Mouse (Mus musculus) neural tube, embryonic 15.5 days (tissue): ENCODE measurements around the gene Adssl1. TPM values are rescaled to one million over a fixed set of nuclear protein-coding genes. Genes with fewer than 3 reads are reported as not detected.
A peak's percentile ranks its signal among the peaks of the same experiment; 100 is the strongest.

Experiments
- ATAC-seq: fragments of 200-750 bp; cut with Nextera tagmentation; 2 replicates; pipeline ENCODE4 v1.8.0; 2017; ENCODE audit warnings: mild to moderate bottlenecking, moderate TSS enrichment, moderate library complexity; ENCODE audit not compliant: low FRiP score
- H3K27ac ChIP-seq: fragments of 300-500 bp; sonication (generic); replicated peaks from 2 replicates; pipeline ENCODE4 v1.5.1; 2015; ENCODE audit warnings: mild to moderate bottlenecking, inconsistent platforms
- H3K27me3 ChIP-seq: fragments of 300-500 bp; sonication (generic); replicated peaks from 2 replicates; pipeline ENCODE4 v1.6.1; 2015; ENCODE audit warnings: inconsistent platforms
- H3K36me3 ChIP-seq: fragments of 300-500 bp; sonication (generic); 2 replicates; pipeline ENCODE4 v1.6.1; 2015; ENCODE audit warnings: inconsistent platforms
- H3K4me1 ChIP-seq: fragments of 300-500 bp; sonication (generic); 2 replicates; pipeline ENCODE4 v1.6.1; 2015; ENCODE audit warnings: inconsistent platforms
- H3K4me2 ChIP-seq: fragments of 300-500 bp; sonication (generic); 2 replicates; pipeline ENCODE4 v1.6.1; 2015; ENCODE audit warnings: inconsistent platforms, mild to moderate bottlenecking, moderate library complexity
- H3K4me3 ChIP-seq: fragments of 300-500 bp; sonication (generic); replicated peaks from 2 replicates; pipeline ENCODE4 v1.5.1; 2015; ENCODE audit warnings: mild to moderate bottlenecking, inconsistent platforms
- H3K9ac ChIP-seq: fragments of 300-500 bp; sonication (generic); replicated peaks from 2 replicates; pipeline ENCODE4 v1.6.1; 2015; ENCODE audit warnings: mild to moderate bottlenecking, inconsistent platforms
- H3K9me3 ChIP-seq: fragments of 300-500 bp; sonication (generic); replicated peaks from 2 replicates; pipeline ENCODE4 v1.6.1; 2016; ENCODE audit warnings: inconsistent platforms
- WGBS: fragments of 180-500 bp; shearing (Covaris S2); methylation state at CpG from one replicate; pipeline ENCODE4 v1.1.7; 2015; ENCODE audit warnings: mixed read lengths; 5-methylcytosine and 5-hydroxymethylcytosine counted together
- polyA plus RNA-seq: library from polyadenylated mRNA; unstranded; fragments of >200 nt; fragmentation: Nextera tagmentation; extraction: Ambion mirVana; gene quantifications from 2 replicates; pipeline ENCODE4 v1.2.1, GENCODE M21; 2015

Gene Adssl1
- polyA plus RNA-seq, 1 experiment from 2014 or later: 7.6 TPM

DNA sequence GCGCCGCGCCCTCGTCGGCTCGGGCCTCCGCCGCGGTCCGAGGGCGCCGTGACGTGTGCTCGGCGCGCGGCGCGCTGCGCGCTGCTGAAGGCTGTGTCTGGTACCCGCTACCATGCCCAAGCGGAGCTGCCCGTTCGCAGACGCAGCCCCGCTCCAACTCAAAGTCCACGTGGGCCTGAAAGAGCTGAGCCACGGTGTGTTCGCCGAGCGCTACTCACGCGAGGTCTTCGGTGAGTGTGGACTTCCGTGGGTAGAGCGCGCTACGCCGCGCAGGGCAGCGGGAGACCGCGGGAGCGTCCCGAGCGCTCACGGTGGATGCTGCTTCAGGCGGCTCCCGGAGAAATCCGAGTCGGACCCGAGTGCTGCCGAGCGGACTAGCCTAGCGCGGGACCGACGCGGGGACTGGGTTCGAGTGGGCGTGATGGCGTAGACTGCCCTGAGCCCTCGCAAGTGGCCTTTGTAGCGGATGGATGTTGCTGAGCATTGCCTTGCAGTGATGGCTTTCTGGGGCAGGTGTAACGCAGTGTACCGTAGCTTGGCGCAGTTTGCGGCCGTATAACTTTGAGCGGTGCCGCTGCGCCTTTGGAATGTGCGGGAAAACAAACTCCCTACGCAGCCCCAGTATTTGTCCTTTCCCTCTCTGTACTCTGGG lies 25.1 kb downstream of the Adssl1 start:
- ATAC-seq: peak; percentile 63

GRCm38 (mm10) chr12:112646139-112646538 lies 26.3 kb downstream of the Adssl1 start:
- Histone ChIP-seq H3K4me2 (peak overlapping the region; percentile 93), H3K9ac (0 out of 2 replicates have a peak overlapping the region, but pooled peaks have one; percentile 65), H3K36me3 (peaks cover 26% of the 10 kb centered on the region), H3K9me3 (no peaks in the 10 kb centered on the region), H3K4me3 (peak overlapping the region; percentile 73), H3K27ac (no peak overlapping the region), H3K27me3 (no peaks in the 10 kb centered on the region), H3K4me1 (peaks cover 24% of the 10 kb centered on the region)
- ATAC-seq: no peak
- WGBS: 53% methylated on average over 6 of the region's 6 CpGs

More for the DNA sequence above, 25.1 kb downstream of the Adssl1 start:
- under 1% methylated on average over 75 of the region's 75 CpGs for WGBS
- Histone ChIP-seq H3K4me3 (peak overlapping the region; percentile 73), H3K27ac (peak overlapping the region; percentile 88), H3K36me3 (peaks cover 17% of the 10 kb centered on the region), H3K27me3 (no peaks in the 10 kb centered on the region), H3K4me1 (peaks cover 24% of the 10 kb centered on the region), H3K4me2 (peak overlapping the region; percentile 93), H3K9me3 (no peaks in the 10 kb centered on the region), H3K9ac (peak overlapping the region; percentile 65)

- no peak for ATAC-seq
- Histone ChIP-seq H3K9me3 (no peaks in the 10 kb centered on the region), H3K4me1 (peaks cover 24% of the 10 kb centered on the region), H3K27ac (no peak overlapping the region), H3K4me3 (no peak overlapping the region), H3K9ac (no peak overlapping the region), H3K27me3 (no peaks in the 10 kb centered on the region), H3K36me3 (peaks cover 26% of the 10 kb centered on the region), H3K4me2 (no peak overlapping the region)
- 95% methylated on average over 5 of the region's 5 CpGs for WGBS
Observed at GRCm38 (mm10) chr12:112648081-112648480, 28.2 kb downstream of the Adssl1 start.

DNA sequence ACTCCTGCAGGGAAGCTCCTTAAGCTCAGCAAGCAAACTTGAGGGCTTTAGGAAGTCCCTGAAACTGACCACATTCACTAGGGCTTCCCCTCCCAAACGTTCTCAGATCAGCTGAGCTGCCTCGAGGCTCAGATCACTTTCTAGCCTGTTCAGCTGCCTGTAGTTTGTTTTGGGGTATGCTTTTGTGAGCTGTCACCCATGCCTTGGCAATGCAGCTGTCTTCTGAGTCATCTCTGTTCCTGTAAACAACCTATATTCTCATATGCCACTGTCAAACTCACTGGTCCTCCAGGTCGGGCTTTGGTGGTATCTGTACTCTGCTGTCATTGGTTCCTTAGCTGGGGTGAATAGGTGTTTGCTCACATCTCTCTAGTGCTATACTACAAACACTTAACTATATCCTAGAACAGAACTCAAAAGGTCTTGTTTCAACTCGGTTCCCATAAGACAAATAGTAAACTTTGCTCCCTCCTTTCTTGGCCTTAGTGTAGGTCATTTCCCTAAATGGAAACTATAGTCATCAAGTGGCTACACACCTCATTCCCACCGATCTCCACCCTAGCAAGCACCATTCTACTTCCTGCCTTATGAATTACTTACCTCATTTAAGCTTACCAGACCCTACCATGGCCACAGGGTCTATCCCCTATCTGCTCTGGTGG lies 32.1 kb downstream of the Adssl1 start:
- Histone ChIP-seq H3K36me3 (peaks cover 62% of the 10 kb centered on the region), H3K9ac (no peak overlapping the region), H3K9me3 (no peaks in the 10 kb centered on the region), H3K27me3 (no peaks in the 10 kb centered on the region), H3K4me3 (no peak overlapping the region), H3K27ac (no peak overlapping the region), H3K4me1 (0 out of 2 replicates have a peak, but pooled peaks cover 5% of the 10 kb centered on the region), H3K4me2 (no peak overlapping the region)
- 83% methylated on average over 5 of the region's 5 CpGs for WGBS
- no peak for ATAC-seq

DNA sequence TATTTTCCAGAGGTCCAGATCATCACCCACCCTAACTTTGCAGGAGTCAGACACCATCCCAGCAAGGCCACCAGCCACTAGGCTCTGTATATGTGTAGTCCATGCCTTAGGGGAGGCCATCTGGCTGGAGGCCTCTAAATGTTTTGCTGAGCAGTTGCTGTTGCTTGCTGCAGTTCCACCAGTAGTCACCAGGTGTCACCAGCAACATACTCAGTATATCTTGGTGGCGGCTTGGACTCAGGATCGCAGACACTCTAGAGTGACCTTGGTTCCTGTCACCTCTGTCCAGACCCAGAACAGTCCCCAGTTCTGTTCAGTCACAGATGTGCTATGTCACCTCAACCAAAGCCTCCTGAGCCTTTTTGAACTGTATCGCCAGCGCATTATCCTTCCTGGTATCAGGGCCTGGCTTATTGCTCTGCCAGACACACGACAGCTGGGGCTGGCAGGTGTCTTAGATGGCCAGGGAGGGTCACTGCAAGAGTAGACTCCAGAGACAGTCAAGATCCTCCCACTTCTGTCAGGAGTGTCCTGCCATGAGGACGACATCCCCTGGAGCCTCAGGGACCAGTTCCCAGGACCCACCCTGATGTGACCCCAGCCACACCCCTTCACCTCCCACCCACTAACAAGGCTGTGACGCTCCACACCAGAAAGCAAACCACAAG lies 33.4 kb downstream of the Adssl1 start:
- Histone ChIP-seq H3K27ac (peak overlapping the region; percentile 7), H3K27me3 (no peaks in the 10 kb centered on the region), H3K9ac (no peak overlapping the region), H3K9me3 (no peaks in the 10 kb centered on the region), H3K4me3 (no peak overlapping the region), H3K4me1 (0 out of 2 replicates have a peak, but pooled peaks cover 5% of the 10 kb centered on the region), H3K4me2 (no peak overlapping the region), H3K36me3 (peaks cover 74% of the 10 kb centered on the region)
- ATAC-seq: peak; percentile 36
- WGBS: 41% methylated on average over 7 of the region's 7 CpGs

GRCm38 (mm10) chr12:112654076-112654475 lies 34.2 kb downstream of the Adssl1 start:
- H3K4me2 ChIP-seq: no peak overlapping the region
- no peaks in the 10 kb centered on the region for H3K9me3 ChIP-seq
- ATAC-seq: no peak
- peaks cover 75% of the 10 kb centered on the region for H3K36me3 ChIP-seq
- H3K27ac ChIP-seq: peak overlapping the region; percentile 51; the same call in 1 of the 2 replicates
- no peak overlapping the region for H3K4me3 ChIP-seq
- no peaks in the 10 kb centered on the region for H3K27me3 ChIP-seq
- peaks cover 5% of the 10 kb centered on the region; the same call in 1 of the 2 replicates for H3K4me1 ChIP-seq
- 82% methylated on average over 5 of the region's 5 CpGs for WGBS
- H3K9ac ChIP-seq: no peak overlapping the region

DNA sequence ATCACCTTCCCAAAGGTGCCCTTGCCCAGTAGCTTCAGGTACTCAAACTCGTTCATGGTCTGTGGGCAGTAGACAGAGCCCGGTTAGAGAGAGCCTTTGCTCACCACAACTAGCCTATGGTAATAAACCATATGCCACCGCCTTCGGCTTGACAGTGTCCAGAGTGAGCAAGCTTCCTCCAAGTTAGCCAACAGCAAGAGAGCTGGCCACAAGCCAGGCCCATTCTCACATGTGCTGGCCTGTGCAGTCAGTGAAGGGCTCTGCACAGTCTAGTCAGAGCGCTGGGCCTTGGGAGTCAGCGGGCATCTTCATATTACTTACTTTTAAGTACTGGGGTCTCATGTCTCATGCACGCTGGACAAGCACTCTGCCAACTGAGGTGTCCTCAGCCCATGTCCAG lies 38.8 kb downstream of the Adssl1 start:
- Histone ChIP-seq H3K4me3 (no peak overlapping the region), H3K9ac (no peak overlapping the region), H3K27me3 (no peaks in the 10 kb centered on the region), H3K4me2 (no peak overlapping the region), H3K4me1 (peaks cover 43% of the 10 kb centered on the region), H3K27ac (0 out of 2 replicates have a peak overlapping the region, but pooled peaks have one; percentile 18), H3K9me3 (no peaks in the 10 kb centered on the region), H3K36me3 (peaks cover 76% of the 10 kb centered on the region)
- no peak for ATAC-seq
- 77% methylated on average over 7 of the region's 7 CpGs for WGBS

GRCm38 (mm10) chr12:112659109-112659508 lies 39.3 kb downstream of the Adssl1 start:
- no peak overlapping the region for H3K27ac ChIP-seq
- no peaks in the 10 kb centered on the region for H3K27me3 ChIP-seq
- H3K36me3 ChIP-seq: peaks cover 71% of the 10 kb centered on the region
- peaks cover 44% of the 10 kb centered on the region for H3K4me1 ChIP-seq
- no peak for ATAC-seq
- H3K9me3 ChIP-seq: no peaks in the 10 kb centered on the region
- H3K4me3 ChIP-seq: no peak overlapping the region
- H3K4me2 ChIP-seq: no peak overlapping the region
- 85% methylated on average over 6 of the region's 6 CpGs for WGBS
- H3K9ac ChIP-seq: no peak overlapping the region

GRCm38 (mm10) chr12:112660576-112661326 lies 40.9 kb downstream of the Adssl1 start:
- Histone ChIP-seq H3K4me2 (peak overlapping the region; percentile 29; the same call in 1 of the 2 replicates), H3K4me3 (no peak overlapping the region), H3K9me3 (no peaks in the 10 kb centered on the region), H3K9ac (no peak overlapping the region), H3K4me1 (peaks cover 59% of the 10 kb centered on the region), H3K27ac (peak overlapping the region; percentile 79), H3K27me3 (no peaks in the 10 kb centered on the region), H3K36me3 (peaks cover 55% of the 10 kb centered on the region)
- no peak for ATAC-seq
- WGBS: 30% methylated on average over 5 of the region's 5 CpGs

GRCm38 (mm10) chr12:112661327-112661605 lies 41.4 kb downstream of the Adssl1 start:
- Histone ChIP-seq H3K4me2 (peak overlapping the region; percentile 29; the same call in 1 of the 2 replicates), H3K9ac (no peak overlapping the region), H3K36me3 (peaks cover 49% of the 10 kb centered on the region), H3K27ac (peak overlapping the region; percentile 79), H3K4me1 (peaks cover 64% of the 10 kb centered on the region), H3K27me3 (no peaks in the 10 kb centered on the region), H3K9me3 (no peaks in the 10 kb centered on the region), H3K4me3 (no peak overlapping the region)
- WGBS: 81% methylated on average over 3 of the region's 3 CpGs
- ATAC-seq: no peak

GRCm38 (mm10) chr12:112661851-112662250 lies 42.0 kb downstream of the Adssl1 start:
- peak overlapping the region; percentile 79 for H3K27ac ChIP-seq
- H3K4me3 ChIP-seq: no peak overlapping the region
- peaks cover 44% of the 10 kb centered on the region for H3K36me3 ChIP-seq
- no peak overlapping the region for H3K9ac ChIP-seq
- peaks cover 70% of the 10 kb centered on the region for H3K4me1 ChIP-seq
- H3K27me3 ChIP-seq: no peaks in the 10 kb centered on the region
- H3K4me2 ChIP-seq: no peak overlapping the region
- no peak for ATAC-seq
- WGBS: 81% methylated on average over 9 of the region's 9 CpGs
- no peaks in the 10 kb centered on the region for H3K9me3 ChIP-seq
